Mouse (Mus musculus) spleen, adult 2 months (tissue): ENCODE data around the gene Wdhd1.

Experiments
- CTCF ChIP-seq: fragments of 200-500 bp; IDR thresholded peaks from 2 replicates; pipeline ENCODE4 v1.5.1; 2011; ENCODE audit warnings: mild to moderate bottlenecking, inconsistent platforms; ENCODE audit not compliant: insufficient read depth, insufficient read length, insufficient replicate concordance; ENCODE audit errors: extremely low read depth
- POLR2A ChIP-seq: fragments of 200-500 bp; IDR thresholded peaks from 2 replicates; pipeline ENCODE4 v1.6.1; 2011; ENCODE audit warnings: low read depth, low read length, inconsistent platforms

DNA sequence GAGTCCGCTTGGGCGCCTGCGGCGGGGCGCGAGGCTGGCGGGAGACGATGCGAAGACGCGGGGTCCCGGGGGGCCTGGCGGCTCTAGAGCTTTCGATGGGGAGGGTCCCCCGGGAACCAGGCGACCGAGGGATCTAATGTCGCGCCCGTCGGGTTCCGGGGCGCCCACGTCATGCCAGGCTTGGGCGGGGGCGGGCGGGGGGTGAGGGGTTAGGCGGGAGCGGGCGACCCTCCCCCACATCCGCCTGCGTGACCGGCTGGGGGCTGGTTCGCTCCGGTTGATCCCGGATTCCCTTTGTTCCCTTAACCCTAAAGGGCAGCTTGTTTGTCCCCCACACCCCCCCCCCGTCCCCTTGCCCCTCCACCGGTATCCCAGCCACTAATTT is 21.7 kb upstream of the Wdhd1 start:
- no peak for TF ChIP-seq POLR2A
- no peak for TF ChIP-seq CTCF
